Mouse (Mus musculus): ENCODE data around the gene Slc25a21. TPM values are rescaled to one million over a fixed set of nuclear protein-coding genes. Genes with fewer than 3 reads are reported as not detected.

Gene Slc25a21
- polyA plus RNA-seq, 1 experiment, result 0.62 TPM

DNA sequence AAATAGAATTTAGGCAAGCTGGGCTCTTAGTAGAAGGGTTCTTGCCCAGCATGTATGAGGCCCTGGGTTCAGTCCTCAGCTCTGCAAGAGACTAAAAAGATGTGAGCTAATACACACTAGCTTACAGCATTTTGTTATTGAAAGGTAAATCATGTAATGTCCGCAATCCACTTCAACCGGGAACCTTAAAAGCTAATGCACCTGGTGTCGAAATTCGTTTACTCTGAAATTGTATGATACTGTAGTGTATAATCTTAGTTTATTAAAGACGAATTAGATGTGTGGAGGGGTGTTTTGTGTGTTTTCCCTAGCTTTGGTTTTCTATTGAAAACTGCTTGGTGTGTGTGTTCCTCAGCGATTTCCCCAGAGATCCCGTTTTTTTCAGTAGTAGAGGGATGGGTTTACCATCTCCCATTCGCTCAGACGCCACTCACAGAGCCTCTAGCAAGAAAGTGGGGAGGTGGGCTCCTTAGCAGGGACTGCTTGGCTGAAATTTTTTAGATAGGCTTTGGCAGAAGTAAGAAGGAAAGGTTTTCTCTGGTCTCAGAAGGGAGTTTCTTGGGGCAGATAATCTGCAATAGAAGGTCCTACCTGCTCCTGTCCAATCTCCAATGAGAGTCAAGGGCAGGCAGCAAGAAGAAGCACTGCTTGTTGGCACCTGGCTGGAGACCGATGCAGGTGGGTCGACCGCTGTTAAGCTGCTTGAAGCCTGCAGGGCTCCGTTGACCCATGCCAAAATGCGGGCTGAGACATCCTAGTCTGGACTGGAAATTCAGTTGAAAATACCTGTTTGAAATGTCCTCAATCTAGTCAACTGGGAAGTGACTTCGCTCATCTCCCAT, 509.4 kb downstream of the Slc25a21 start:
- TF ChIP-seq POLR2A (IDR thresholded peaks at IDR 0.05; ENCODE audit: borderline replicate concordance, insufficient read depth, low read length) (no peak), CTCF (IDR thresholded peaks at IDR 0.05; ENCODE audit: borderline replicate concordance, insufficient read depth, low read depth, low read length) (no peak)
- no peaks in the 10 kb centered on the region for H3K4me1 ChIP-seq (ENCODE audit: control insufficient read depth, insufficient read depth, low read length)
- 7% methylated on average over 15 of the region's 15 CpGs for WGBS

DNA sequence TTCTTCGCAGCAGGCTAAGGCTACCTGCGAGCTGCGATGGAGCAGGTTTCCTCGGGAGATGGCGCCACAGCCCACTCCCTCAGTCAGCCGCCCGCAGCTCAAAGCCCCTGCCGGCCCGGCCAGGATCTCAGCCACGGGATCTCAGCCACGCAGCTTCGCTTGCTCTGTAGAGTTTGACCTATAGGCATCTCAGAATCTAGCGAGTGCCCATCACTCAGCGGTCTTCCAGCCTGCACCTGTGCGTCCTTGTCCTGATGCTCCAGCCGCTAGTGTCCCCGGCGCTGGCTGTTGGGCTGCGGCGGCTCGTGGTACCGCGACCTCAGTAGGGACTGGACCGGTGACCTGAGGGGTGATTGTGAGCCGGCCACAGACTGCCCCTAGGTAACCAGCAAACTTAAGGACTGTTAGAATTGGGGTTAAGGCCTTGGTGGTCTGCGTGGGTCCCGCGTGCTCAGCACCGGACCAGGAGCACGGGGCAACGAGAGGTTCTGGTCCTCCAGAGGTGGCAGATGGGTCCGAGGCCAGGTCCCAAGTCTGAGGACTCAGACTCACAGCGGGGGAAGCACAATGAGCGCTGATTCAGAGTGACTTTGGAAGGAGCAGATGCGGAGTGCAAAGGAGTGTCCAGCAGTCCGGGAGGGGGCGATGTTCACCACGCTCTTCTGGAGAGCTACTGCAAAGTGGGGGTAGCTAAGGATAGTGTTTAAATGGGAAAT, 516.0 kb downstream of the Slc25a21 start:
- Histone ChIP-seq H3K4me1 (ENCODE audit: control insufficient read depth, insufficient read depth, low read length) (no peaks in the 10 kb centered on the region), H3K4me3 (replicated peaks; ENCODE audit: insufficient read depth, low read depth, low read length) (no peak overlapping the region), H3K27me3 (ENCODE audit: control insufficient read depth, insufficient read depth, low read length) (no peaks in the 10 kb centered on the region; the same call in 1 of the 2 replicates), H3K27ac (ENCODE audit: insufficient read depth, low read length) (no peak overlapping the region)
- TF ChIP-seq POLR2A (IDR thresholded peaks at IDR 0.05; ENCODE audit: borderline replicate concordance, insufficient read depth, low read length) (no peak), CTCF (IDR thresholded peaks at IDR 0.05; ENCODE audit: borderline replicate concordance, insufficient read depth, low read depth, low read length) (0 out of 2 replicates have a peak, but pooled peaks have one; percentile 12)
- DNase-seq, result no peak
- WGBS, result 2% methylated on average over 38 of the region's 38 CpGs

More for the DNA sequence above, 509.4 kb downstream of the Slc25a21 start:
- H3K4me3 ChIP-seq (replicated peaks; ENCODE audit: insufficient read depth, low read depth, low read length), result no peak overlapping the region
- DNase-seq, result no peak
- no peak overlapping the region for H3K27ac ChIP-seq (ENCODE audit: insufficient read depth, low read length)
- H3K27me3 ChIP-seq (ENCODE audit: control insufficient read depth, insufficient read depth, low read length), result peaks cover 8% of the 10 kb centered on the region; the same call in 1 of the 2 replicates

DNA sequence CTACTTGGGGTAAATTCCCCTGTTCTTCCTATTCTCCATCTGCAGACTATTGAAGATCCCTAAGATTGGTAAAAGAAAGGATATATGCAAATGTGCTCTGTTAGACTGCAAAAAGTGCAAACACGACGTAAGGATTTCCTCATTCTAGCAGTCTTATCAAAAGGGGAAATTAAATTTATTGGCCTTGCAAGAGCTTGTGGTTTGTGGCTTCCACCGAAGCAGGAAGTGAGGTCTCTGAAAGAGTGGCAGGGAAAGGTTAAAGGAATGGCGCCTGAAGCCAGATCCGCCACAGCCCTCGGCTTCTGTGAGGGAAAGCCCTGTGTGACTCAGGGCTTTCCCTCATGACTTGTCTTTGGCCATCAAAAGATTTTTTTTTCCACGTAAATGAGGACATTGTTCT, 519.7 kb downstream of the Slc25a21 start:
- 76% methylated on average over 7 of the region's 7 CpGs for whole genome bisulfite sequencing
- no peak for DNase-seq
- H3K4me3 ChIP-seq (replicated peaks; ENCODE audit: insufficient read depth, low read depth, low read length), result no peak overlapping the region
- no peaks in the 10 kb centered on the region; the same call in 1 of the 2 replicates for H3K27me3 ChIP-seq (ENCODE audit: control insufficient read depth, insufficient read depth, low read length)
- no peak overlapping the region for H3K27ac ChIP-seq (ENCODE audit: insufficient read depth, low read length)
- TF ChIP-seq CTCF (IDR thresholded peaks at IDR 0.05; ENCODE audit: borderline replicate concordance, insufficient read depth, low read depth, low read length), result no peak
- no peak for TF ChIP-seq POLR2A (IDR thresholded peaks at IDR 0.05; ENCODE audit: borderline replicate concordance, insufficient read depth, low read length)
- H3K4me1 ChIP-seq (ENCODE audit: control insufficient read depth, insufficient read depth, low read length), result no peaks in the 10 kb centered on the region

DNA sequence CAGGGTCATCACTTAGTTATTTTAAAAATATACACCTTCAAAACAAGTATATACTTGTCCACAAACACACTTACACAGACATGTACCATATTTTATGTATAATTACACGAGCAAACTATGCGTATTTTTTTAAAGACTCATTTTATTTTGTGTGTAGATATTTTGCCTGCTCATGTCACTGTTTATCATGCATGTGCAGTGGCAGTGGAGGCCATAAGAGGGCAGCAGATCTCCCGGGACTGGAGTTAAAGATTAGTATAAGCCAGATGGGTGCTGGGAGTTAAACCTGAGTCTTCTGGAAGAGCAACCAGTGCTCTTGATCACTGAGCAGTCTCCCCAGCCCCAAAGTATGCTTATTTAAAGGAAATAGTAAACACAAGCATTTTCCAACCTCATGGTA, 522.5 kb downstream of the Slc25a21 start:
- no peaks in the 10 kb centered on the region; the same call in 1 of the 2 replicates for H3K27me3 ChIP-seq (ENCODE audit: control insufficient read depth, insufficient read depth, low read length)
- 30% methylated on average over 3 of the region's 3 CpGs for WGBS

DNA sequence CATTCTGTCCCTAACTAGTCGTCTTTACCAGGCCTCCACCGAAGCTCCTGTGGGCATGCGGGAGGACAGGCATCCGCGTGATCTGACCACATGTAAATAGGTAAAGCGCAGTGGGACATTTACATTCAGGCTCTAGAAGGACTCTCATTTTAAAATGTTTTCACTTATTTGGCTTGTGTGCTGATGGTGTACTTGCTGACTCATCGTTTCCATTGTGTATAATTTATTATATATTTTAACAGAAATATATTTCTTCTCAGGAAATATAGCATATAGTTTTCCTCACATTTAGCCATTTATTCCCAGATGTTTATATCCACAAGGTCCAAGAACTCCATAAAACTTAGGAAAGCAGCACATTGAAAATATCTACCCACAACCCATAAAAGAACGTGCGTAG, 526.5 kb downstream of the Slc25a21 start:
- TF ChIP-seq POLR2A (IDR thresholded peaks at IDR 0.05; ENCODE audit: borderline replicate concordance, insufficient read depth, low read length) (no peak), CTCF (IDR thresholded peaks at IDR 0.05; ENCODE audit: borderline replicate concordance, insufficient read depth, low read depth, low read length) (no peak)
- Histone ChIP-seq H3K4me3 (replicated peaks; ENCODE audit: insufficient read depth, low read depth, low read length) (no peak overlapping the region), H3K4me1 (ENCODE audit: control insufficient read depth, insufficient read depth, low read length) (no peaks in the 10 kb centered on the region), H3K27ac (ENCODE audit: insufficient read depth, low read length) (no peak overlapping the region), H3K27me3 (ENCODE audit: control insufficient read depth, insufficient read depth, low read length) (no peaks in the 10 kb centered on the region; the same call in 1 of the 2 replicates)
- no peak for DNase-seq
- 92% methylated on average over 9 of the region's 9 CpGs for WGBS

More for the DNA sequence above, 522.5 kb downstream of the Slc25a21 start:
- Histone ChIP-seq H3K4me3 (replicated peaks; ENCODE audit: insufficient read depth, low read depth, low read length) (no peak overlapping the region), H3K27ac (ENCODE audit: insufficient read depth, low read length) (no peak overlapping the region), H3K4me1 (ENCODE audit: control insufficient read depth, insufficient read depth, low read length) (no peaks in the 10 kb centered on the region)
- TF ChIP-seq CTCF (IDR thresholded peaks at IDR 0.05; ENCODE audit: borderline replicate concordance, insufficient read depth, low read depth, low read length), result peak; percentile 17; the same call in 1 of the 2 replicates
- TF ChIP-seq POLR2A (IDR thresholded peaks at IDR 0.05; ENCODE audit: borderline replicate concordance, insufficient read depth, low read length), result no peak
- DNase-seq, result no peak

DNA sequence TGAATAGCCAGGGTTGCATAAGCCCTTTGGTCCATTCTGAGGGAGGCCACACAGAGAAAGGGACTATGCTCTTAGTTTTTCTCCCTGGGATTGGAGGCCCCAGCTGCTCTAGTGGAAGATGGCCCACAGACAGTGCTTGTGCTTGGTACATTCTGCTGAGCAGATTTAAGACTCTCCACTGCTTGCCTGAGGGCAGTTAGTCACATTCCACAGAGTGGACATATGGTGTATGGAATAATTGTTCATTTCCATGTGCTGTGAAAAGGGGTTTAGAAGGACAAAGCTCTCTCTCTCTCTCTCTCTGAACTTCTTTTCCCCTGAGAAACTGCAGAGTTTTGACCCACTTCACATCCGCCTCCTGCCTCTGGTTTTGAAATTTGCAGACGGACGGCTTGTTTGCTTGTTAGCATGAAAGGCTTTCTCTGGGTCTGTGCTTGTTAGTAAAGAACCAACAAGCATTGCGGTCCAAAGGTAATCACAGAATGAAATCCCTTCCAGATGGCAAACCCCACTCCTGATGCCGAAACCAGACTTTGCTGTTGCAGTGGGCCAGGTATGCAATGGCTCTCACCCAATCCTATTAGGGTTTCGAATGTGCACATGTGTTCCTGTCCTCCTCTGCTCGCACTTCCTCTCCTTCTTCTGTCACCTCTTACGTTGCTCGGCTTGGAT, 527.7 kb downstream of the Slc25a21 start:
- no peak for DNase-seq

More for the DNA sequence above, 527.7 kb downstream of the Slc25a21 start:
- H3K27ac ChIP-seq (ENCODE audit: insufficient read depth, low read length), result no peak overlapping the region
- TF ChIP-seq POLR2A (IDR thresholded peaks at IDR 0.05; ENCODE audit: borderline replicate concordance, insufficient read depth, low read length), result no peak
- no peak for TF ChIP-seq CTCF (IDR thresholded peaks at IDR 0.05; ENCODE audit: borderline replicate concordance, insufficient read depth, low read depth, low read length)
- no peaks in the 10 kb centered on the region; the same call in 1 of the 2 replicates for H3K27me3 ChIP-seq (ENCODE audit: control insufficient read depth, insufficient read depth, low read length)
- H3K4me1 ChIP-seq (ENCODE audit: control insufficient read depth, insufficient read depth, low read length), result no peaks in the 10 kb centered on the region
- H3K4me3 ChIP-seq (replicated peaks; ENCODE audit: insufficient read depth, low read depth, low read length), result no peak overlapping the region
- 69% methylated on average over 9 of the region's 9 CpGs for WGBS

Other genes starting within 250 kb of the Slc25a21 start
- 12.0 and 13.7 TPM in 2 replicates for gene Prps1l3, start 32.9 kb upstream of the Slc25a21 start, polyA plus RNA-seq (2012; rRNA removed)
- gene Mipol1, start 33.0 kb upstream of the Slc25a21 start, polyA plus RNA-seq (2012; rRNA removed), result 7.1 and 7.2 TPM in 2 replicates